ENCODE assay signal across 22 mouse cellular contexts in the genomic region with DNA sequence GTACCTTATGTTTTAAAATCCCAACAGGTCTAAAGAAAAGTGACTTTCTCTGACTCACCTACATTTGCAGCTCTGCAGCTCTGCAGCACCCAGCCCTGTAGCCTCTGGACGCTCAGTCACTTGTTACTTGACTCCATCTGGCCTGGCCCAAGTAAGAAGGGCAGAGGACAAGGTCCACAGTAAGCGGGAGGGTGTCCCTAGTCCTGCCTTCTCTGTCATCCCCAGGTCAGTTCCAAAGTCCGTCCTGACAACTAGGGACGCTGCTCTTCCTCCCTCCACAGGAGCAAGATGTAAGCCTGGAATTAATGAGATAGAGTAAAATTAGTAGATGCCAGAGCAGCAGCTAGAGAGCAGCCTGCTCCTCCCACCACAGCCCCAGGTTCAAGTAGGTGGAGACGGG. TPM values are rescaled to one million over a fixed set of nuclear protein-coding genes. Genes with fewer than 3 reads are reported as not detected.
DNase-seq lines count a peak whose midpoint lies in the region; ATAC-seq lines count a peak whose summit lies in the region.
"Had no signal": no experiment of that assay in that cellular context is flagged by ENCODE, and none has a peak within 500 bp of the region (broad histone marks: within the 10 kb centered on the region; RNA-seq: fewer than 3 reads in every experiment).

Gene Entpd8 (plus strand): TSS at position 229 of the 400 bp plus-strand sequence.

- peak within 1 kb of the TSS; percentile 17; the same call in 1 of the 2 replicates for H3K4me2 ChIP-seq in kidney, embryonic 16.5 days (replicated peaks; ENCODE audit: low read depth, low read length)
- peak within 1 kb of the TSS; percentile 18 for H3K4me2 ChIP-seq in liver, embryonic 12.5 days
- H3K4me2 ChIP-seq in stomach, embryonic 16.5 days (ENCODE audit: low read depth, low read length), result no peak within 1 kb of the TSS
- H3K4me2 ChIP-seq: embryonic facial prominence, embryonic 15.5 days; forebrain, embryonic 12.5 days; heart, embryonic 11.5 days had no signal

- no peaks in the 10 kb centered on the region for H3K36me3 ChIP-seq in kidney, embryonic 16.5 days (ENCODE audit: insufficient read depth, low read length)
- no peaks in the 10 kb centered on the region for H3K36me3 ChIP-seq in liver, embryonic 12.5 days
- no peaks in the 10 kb centered on the region for H3K36me3 ChIP-seq in stomach, embryonic 16.5 days (ENCODE audit: control insufficient read depth, insufficient read depth, low read length)
- H3K36me3 ChIP-seq: embryonic facial prominence, embryonic 15.5 days; forebrain, embryonic 12.5 days had no signal

- peaks cover 9% of the 10 kb centered on the region for H3K4me1 ChIP-seq in kidney, embryonic 16.5 days (ENCODE audit: insufficient read depth, low read length)
- peaks cover 7% of the 10 kb centered on the region for H3K4me1 ChIP-seq in liver, embryonic 12.5 days
- no peaks in the 10 kb centered on the region for H3K4me1 ChIP-seq in stomach, embryonic 16.5 days (ENCODE audit: control insufficient read depth, insufficient read depth, low read length)
- H3K4me1 ChIP-seq: embryonic facial prominence, embryonic 15.5 days; forebrain, embryonic 12.5 days had no signal

- peak; percentile 67 for DNase-seq in kidney, adult 18-20 months
- no peak for DNase-seq in adrenal gland, postnatal 14 days
- no peak for DNase-seq in gastrocnemius, postnatal 36 days
- no peak for DNase-seq in lung, adult 18-20 months
- DNase-seq: adrenal gland, postnatal 36 days; cerebellum, postnatal 10 days; gastrocnemius, postnatal 25 days; heart, postnatal 36 days; midbrain, embryonic 14.5 days; thymus, postnatal 14 days had no signal

- WGBS in kidney, embryonic 16.5 days, result 43% methylated on average over 5 of the region's 5 CpGs
- 46% methylated on average over 5 of the region's 5 CpGs for WGBS in liver, embryonic 12.5 days (ENCODE audit: insufficient replicate concordance)
- 47% methylated on average over 5 of the region's 5 CpGs for WGBS in stomach, embryonic 16.5 days

- intact Hi-C loops in gastrocnemius, postnatal 36 days (cut with DNase I), result no loop called here

- peak; percentile 93 for ATAC-seq in kidney, embryonic 16.5 days (ENCODE audit: low FRiP score, low TSS enrichment)
- 0 out of 2 replicates have a peak, but pooled peaks have one; percentile 42 for ATAC-seq in liver, embryonic 12.5 days
- peak; percentile 47; the same call in 1 of the 2 replicates for ATAC-seq in stomach, embryonic 16.5 days (ENCODE audit: insufficient read depth, low FRiP score)
- ATAC-seq: hindbrain, postnatal 0 days had no signal

- no peaks in the 10 kb centered on the region for H3K27me3 ChIP-seq in kidney, embryonic 16.5 days (ENCODE audit: insufficient read depth, low read length)
- H3K27me3 ChIP-seq in liver, embryonic 12.5 days (replicated peaks), result peaks cover 43% of the 10 kb centered on the region
- H3K27me3 ChIP-seq in stomach, embryonic 16.5 days (ENCODE audit: control insufficient read depth, insufficient read depth, low read length), result no peaks in the 10 kb centered on the region
- H3K27me3 ChIP-seq: embryonic facial prominence, embryonic 15.5 days; forebrain, embryonic 12.5 days had no signal

- peak within 1 kb of the TSS; percentile 67 for H3K27ac ChIP-seq in kidney, embryonic 16.5 days (ENCODE audit: low read length)
- no peak within 1 kb of the TSS for H3K27ac ChIP-seq in liver, embryonic 12.5 days
- no peak within 1 kb of the TSS for H3K27ac ChIP-seq in stomach, embryonic 16.5 days (ENCODE audit: low read length)
- H3K27ac ChIP-seq: embryonic facial prominence, embryonic 15.5 days; forebrain, embryonic 12.5 days; hindbrain, postnatal 0 days; left cerebral cortex, adult 2 months had no signal

- no peak within 1 kb of the TSS for H3K4me3 ChIP-seq in kidney, embryonic 16.5 days (ENCODE audit: low read length)
- no peak within 1 kb of the TSS for H3K4me3 ChIP-seq in liver, embryonic 12.5 days
- no peak within 1 kb of the TSS for H3K4me3 ChIP-seq in stomach, embryonic 16.5 days (replicated peaks; ENCODE audit: low read length)
- H3K4me3 ChIP-seq: embryonic facial prominence, embryonic 15.5 days; forebrain, embryonic 12.5 days; left cerebral cortex, adult 2 months; myocyte had no signal

- H3K9ac ChIP-seq in kidney, embryonic 16.5 days (replicated peaks; ENCODE audit: low read length), result no peak within 1 kb of the TSS
- no peak within 1 kb of the TSS for H3K9ac ChIP-seq in liver, embryonic 12.5 days
- no peak within 1 kb of the TSS for H3K9ac ChIP-seq in stomach, embryonic 16.5 days (ENCODE audit: low read length)
- H3K9ac ChIP-seq: embryonic facial prominence, embryonic 15.5 days; forebrain, embryonic 12.5 days had no signal

- no peaks in the 10 kb centered on the region for H3K9me3 ChIP-seq in kidney, embryonic 16.5 days (ENCODE audit: low read length)
- no peaks in the 10 kb centered on the region for H3K9me3 ChIP-seq in liver, embryonic 12.5 days (replicated peaks)
- H3K9me3 ChIP-seq in stomach, embryonic 16.5 days (replicated peaks; ENCODE audit: control insufficient read depth, low read length), result no peaks in the 10 kb centered on the region
- H3K9me3 ChIP-seq: embryonic facial prominence, embryonic 15.5 days; forebrain, embryonic 12.5 days had no signal

RNA-seq across cellular contexts. Expression of gene Entpd8, which starts in this region (rescaled TPM):
- 8.6 and 10.0 TPM in 2 replicates for polyA plus RNA-seq in kidney, embryonic 16.5 days (2015; fragmentation: Nextera tagmentation; extraction: Ambion mirVana)
- polyA plus RNA-seq in liver, embryonic 12.5 days (2016; fragmentation: Nextera tagmentation; extraction: Ambion mirVana), result 1.2 and 1.4 TPM in 2 replicates
- 2.5 and 2.6 TPM in 2 replicates for polyA plus RNA-seq in stomach, embryonic 16.5 days (2015; fragmentation: Nextera tagmentation; extraction: Ambion mirVana)
- total RNA-seq in adrenal gland, postnatal 14 days (2021), result 1.3 and 7.7 TPM in 2 replicates
- total RNA-seq in gastrocnemius, postnatal 36 days (2021), result under 1 TPM in 1 of 2 experiments, not detected in 1; 0.23 TPM
- total RNA-seq: adrenal gland, postnatal 36 days; ES-E14; gastrocnemius, postnatal 25 days; heart, postnatal 36 days; hindbrain, postnatal 0 days; left cerebral cortex, adult 2 months; megakaryocyte progenitor cell, adult 5-6 weeks had no signal
- polyA plus RNA-seq: embryonic facial prominence, embryonic 15.5 days; forebrain, embryonic 12.5 days; heart, embryonic 11.5 days; hindbrain, postnatal 0 days; limb, embryonic 11.5 days; midbrain, embryonic 14.5 days; myocyte had no signal

Comparison
In these comparisons a context has a peak if more than half of its experiments do, and no peak if none do; other contexts are left out.
1. ATAC-seq: peak in every context shown above with its lines; median percentile 93 in kidney, embryonic 16.5 days; 47 in stomach, embryonic 16.5 days; 42 in liver, embryonic 12.5 days.